Mouse (Mus musculus) testis, adult 2 months (tissue): ENCODE results near the gene Spats1.

Experiments used
- CTCF ChIP-seq: fragments of 200-500 bp; IDR thresholded peaks from 2 replicates; pipeline ENCODE4 v1.5.1; 2012; ENCODE audit warnings: low read depth, mild to moderate bottlenecking, inconsistent platforms, low read length, moderate library complexity; ENCODE audit not compliant: control insufficient read depth, insufficient read depth, insufficient replicate concordance
- POLR2A ChIP-seq: fragments of 200-500 bp; IDR thresholded peaks from 2 replicates; pipeline ENCODE4 v1.6.1; 2012; ENCODE audit warnings: low read depth, mild to moderate bottlenecking, inconsistent platforms, low read length, moderate library complexity; ENCODE audit not compliant: control insufficient read depth

DNA sequence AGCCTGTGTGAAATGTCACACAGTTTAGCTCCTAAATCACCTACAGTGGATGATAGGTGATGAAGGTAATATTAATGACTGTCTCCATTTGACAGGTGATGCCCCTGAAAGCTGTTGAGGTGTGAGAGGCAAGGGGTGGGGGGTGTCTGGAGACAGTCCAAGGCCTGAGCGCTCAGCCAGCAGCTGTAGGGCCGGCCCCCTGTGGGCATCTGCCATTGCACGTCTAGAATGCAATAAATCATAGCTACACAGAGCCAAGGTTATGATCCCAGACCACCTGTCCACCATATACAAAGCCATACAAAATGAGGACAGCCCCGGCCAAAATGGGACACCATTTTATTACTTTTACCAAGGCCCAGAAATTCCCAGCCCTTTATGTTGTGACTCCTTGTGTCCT, 49.7 kb upstream of the Spats1 start:
- no peak for TF ChIP-seq CTCF
- no peak for TF ChIP-seq POLR2A
